Comparison of ENCODE assay signal across 25 mouse cellular contexts in genomic region chr9:57614786-57615185, GRCm38 (mm10). TPM values are rescaled to one million over a fixed set of nuclear protein-coding genes. Genes with fewer than 3 reads are reported as not detected.
DNase-seq lines count a peak whose midpoint lies in the region; TF ChIP-seq lines count a peak whose summit lies in the region.
"Had no signal": no experiment of that assay in that cellular context is flagged by ENCODE, and none has a peak within 500 bp of the region (broad histone marks: within the 10 kb centered on the region; RNA-seq: fewer than 3 reads in every experiment).

No protein-coding gene starts in this region.

- no peaks in the 10 kb centered on the region for H3K27me3 ChIP-seq in cerebellum, adult 2 months (ENCODE audit: control insufficient read depth, insufficient read depth, low read length)
- H3K27me3 ChIP-seq: embryonic facial prominence, embryonic 12.5 days; forebrain, embryonic 12.5 days; hindbrain, embryonic 15.5 days had no signal

- peaks cover 13% of the 10 kb centered on the region for H3K4me1 ChIP-seq in cerebellum, adult 2 months (ENCODE audit: control insufficient read depth, insufficient read depth, low read length)
- H3K4me1 ChIP-seq: embryonic facial prominence, embryonic 12.5 days; hindbrain, embryonic 15.5 days had no signal

- TF ChIP-seq POLR2A in cerebellum, adult 2 months (IDR thresholded peaks at IDR 0.05; ENCODE audit: borderline replicate concordance, insufficient read depth, low read length), result no peak

- 90% methylated on average over 4 of the region's 4 CpGs for WGBS in cerebellum, adult 2 months

- no peak overlapping the region for H3K27ac ChIP-seq in cerebellum, adult 2 months (ENCODE audit: insufficient read depth, low read length)
- H3K27ac ChIP-seq: embryonic facial prominence, embryonic 12.5 days; forebrain, embryonic 12.5 days; heart, embryonic 13.5 days; hindbrain, embryonic 15.5 days had no signal

- TF ChIP-seq CTCF in cerebellum, adult 2 months (IDR thresholded peaks at IDR 0.05; ENCODE audit: borderline replicate concordance, insufficient read depth, low read depth, low read length), result no peak

- H3K4me3 ChIP-seq in cerebellum, adult 2 months (replicated peaks; ENCODE audit: insufficient read depth, low read depth, low read length), result no peak overlapping the region
- H3K4me3 ChIP-seq: embryonic facial prominence, embryonic 12.5 days; forebrain, embryonic 12.5 days; heart, embryonic 13.5 days; hindbrain, embryonic 15.5 days had no signal

- peak; percentile 54 for DNase-seq in adrenal gland, postnatal 10 days
- no peak for DNase-seq in adrenal gland, adult 18-20 months (ENCODE audit: low spot score in 2 of 2)
- DNase-seq in lung, postnatal 10 days, result peak; percentile 41
- no peak for DNase-seq in lung, postnatal 36 days
- DNase-seq in adrenal gland, postnatal 36 days, result peak; percentile 39 to 65
- no peak for DNase-seq in layer of hippocampus, adult 8-10 months (ENCODE audit: low spot score in 2 of 2)
- no peak for DNase-seq in cerebellum, adult 2 months
- DNase-seq in right cerebral cortex, postnatal 25 days, result no peak
- DNase-seq: cerebellum, adult 11 months; cerebellum, adult 9-10 months; cerebellum, postnatal 25 days; forebrain, postnatal 0 days; gastrocnemius, postnatal 14 days had no signal

RNA-seq across cellular contexts. Expression of gene Lman1l, which starts 5.8 kb away (rescaled TPM):
- not detected for total RNA-seq in adrenal gland, postnatal 10 days (2021)
- total RNA-seq in adrenal gland, adult 18-20 months (2021), result not detected
- not detected for total RNA-seq in adrenal gland, postnatal 36 days (2021)
- total RNA-seq in layer of hippocampus, adult 8-10 months (2022), result not detected
- 0.06 TPM in 1 of 2 replicates, not detected in the other for polyA plus RNA-seq in cerebellum, adult 2 months (2012; rRNA removed)
- total RNA-seq: forebrain, postnatal 0 days; gastrocnemius, adult 18-20 months; gastrocnemius, postnatal 14 days; granulocyte monocyte progenitor cell, adult 5-6 weeks; heart, postnatal 25 days had no signal
- polyA plus RNA-seq: cortical plate, adult 2 months; embryonic facial prominence, embryonic 12.5 days; forebrain, embryonic 12.5 days; forebrain, postnatal 0 days; heart, embryonic 13.5 days; hindbrain, embryonic 11.5 days; hindbrain, embryonic 15.5 days; intestine, embryonic 16.5 days; kidney, adult 2 months had no signal

RNA-seq across cellular contexts. Expression of gene Cplx3, which starts 8.7 kb away (rescaled TPM):
- total RNA-seq in adrenal gland, postnatal 10 days (2021), result not detected
- total RNA-seq in adrenal gland, adult 18-20 months (2021), result not detected
- total RNA-seq in adrenal gland, postnatal 36 days (2021), result not detected
- total RNA-seq in layer of hippocampus, adult 8-10 months (2022), result 1 to 10 TPM; 3.5 to 6.1 (median 4.1) TPM
- polyA plus RNA-seq in cerebellum, adult 2 months (2012; rRNA removed), result 1.4 and 1.5 TPM in 2 replicates
- total RNA-seq: ES-E14; gastrocnemius, adult 18-20 months; gastrocnemius, postnatal 14 days; granulocyte monocyte progenitor cell, adult 5-6 weeks; heart, postnatal 25 days had no signal
- polyA plus RNA-seq: heart, embryonic 13.5 days; intestine, embryonic 16.5 days had no signal

RNA-seq across cellular contexts. Expression of gene Ulk3, which starts 25.5 kb away (rescaled TPM):
- 10 to 100 TPM in 1 of 2 experiments, 1 to 10 TPM in 1; 9.2 to 17.0 TPM for total RNA-seq in adrenal gland, postnatal 10 days (2021)
- 10 to 100 TPM; 12.3 to 13.6 TPM for total RNA-seq in adrenal gland, adult 18-20 months (2021)
- 10 to 100 TPM; 12.6 to 14.3 TPM for total RNA-seq in adrenal gland, postnatal 36 days (2021)
- total RNA-seq in layer of hippocampus, adult 8-10 months (2022), result 10 to 100 TPM; 29.9 to 40.1 (median 37.8) TPM
- 39.5 and 40.3 TPM in 2 replicates for polyA plus RNA-seq in cerebellum, adult 2 months (2012; rRNA removed)

RNA-seq across cellular contexts. Expression of gene Csk, which starts 38.6 kb away (rescaled TPM):
- total RNA-seq in adrenal gland, postnatal 10 days (2021), result 10 to 100 TPM; 61.5 to 63.7 TPM
- 10 to 100 TPM; 62.2 to 89.1 TPM for total RNA-seq in adrenal gland, adult 18-20 months (2021)
- total RNA-seq in adrenal gland, postnatal 36 days (2021), result 10 to 100 TPM; 61.9 to 92.6 TPM
- 10 to 100 TPM; 38.4 to 46.7 (median 43.0) TPM for total RNA-seq in layer of hippocampus, adult 8-10 months (2022)
- 45.5 and 57.2 TPM in 2 replicates for polyA plus RNA-seq in cerebellum, adult 2 months (2012; rRNA removed)

RNA-seq across cellular contexts. Expression of gene Scamp2, which starts 54.0 kb away (rescaled TPM):
- total RNA-seq in adrenal gland, postnatal 10 days (2021), result 10 to 100 TPM; 42.9 to 48.5 TPM
- total RNA-seq in adrenal gland, adult 18-20 months (2021), result 10 to 100 TPM; 51.3 to 61.9 TPM
- 10 to 100 TPM; 56.4 to 56.9 TPM for total RNA-seq in adrenal gland, postnatal 36 days (2021)
- 10 to 100 TPM; 26.5 to 35.2 (median 31.9) TPM for total RNA-seq in layer of hippocampus, adult 8-10 months (2022)
- 35.5 and 38.8 TPM in 2 replicates for polyA plus RNA-seq in cerebellum, adult 2 months (2012; rRNA removed)

Comparison
In these comparisons a context has a peak if more than half of its experiments do, and no peak if none do; other contexts are left out.
1. DNase-seq: peak in adrenal gland, postnatal 10 days (single experiment), lung, postnatal 10 days (single experiment) and adrenal gland, postnatal 36 days (2 of 2); none in adrenal gland, adult 18-20 months (0 of 2), lung, postnatal 36 days (single experiment), layer of hippocampus, adult 8-10 months (0 of 2), cerebellum, adult 2 months (0 of 2) and right cerebral cortex, postnatal 25 days (single experiment).
2. RNA of gene Cplx3, which starts 8.7 kb away (total RNA-seq): 3.5 to 6.1 TPM in layer of hippocampus, adult 8-10 months; not detected in adrenal gland, postnatal 10 days, not detected in adrenal gland, adult 18-20 months and not detected in adrenal gland, postnatal 36 days; every median in the first group is over 4 times any median in the second.